Mouse (Mus musculus): ENCODE results near the gene Plpp1.

- no peak for TF ChIP-seq CTCF (conservative IDR thresholded peaks at IDR 0.05; ENCODE audit: insufficient read depth, insufficient read length, low read depth, low read length)
- TF ChIP-seq POLR2A (IDR thresholded peaks at IDR 0.05; ENCODE audit: low read depth, low read length) = no peak
Observed at GRCm38 (mm10) chr13:112771447-112772208, 29.0 kb upstream of the Plpp1 start.
